Mouse (Mus musculus): ENCODE results near the gene Sec22a. TPM values are rescaled to one million over a fixed set of nuclear protein-coding genes. Genes with fewer than 3 reads are reported as not detected.
A peak's percentile ranks its signal among the peaks of the same experiment; 100 is the strongest.

Sec22a gene
- 38.5 and 40.1 TPM in 2 replicates for polyA plus RNA-seq (2015; fragmentation: Nextera tagmentation; extraction: Ambion mirVana)

DNA sequence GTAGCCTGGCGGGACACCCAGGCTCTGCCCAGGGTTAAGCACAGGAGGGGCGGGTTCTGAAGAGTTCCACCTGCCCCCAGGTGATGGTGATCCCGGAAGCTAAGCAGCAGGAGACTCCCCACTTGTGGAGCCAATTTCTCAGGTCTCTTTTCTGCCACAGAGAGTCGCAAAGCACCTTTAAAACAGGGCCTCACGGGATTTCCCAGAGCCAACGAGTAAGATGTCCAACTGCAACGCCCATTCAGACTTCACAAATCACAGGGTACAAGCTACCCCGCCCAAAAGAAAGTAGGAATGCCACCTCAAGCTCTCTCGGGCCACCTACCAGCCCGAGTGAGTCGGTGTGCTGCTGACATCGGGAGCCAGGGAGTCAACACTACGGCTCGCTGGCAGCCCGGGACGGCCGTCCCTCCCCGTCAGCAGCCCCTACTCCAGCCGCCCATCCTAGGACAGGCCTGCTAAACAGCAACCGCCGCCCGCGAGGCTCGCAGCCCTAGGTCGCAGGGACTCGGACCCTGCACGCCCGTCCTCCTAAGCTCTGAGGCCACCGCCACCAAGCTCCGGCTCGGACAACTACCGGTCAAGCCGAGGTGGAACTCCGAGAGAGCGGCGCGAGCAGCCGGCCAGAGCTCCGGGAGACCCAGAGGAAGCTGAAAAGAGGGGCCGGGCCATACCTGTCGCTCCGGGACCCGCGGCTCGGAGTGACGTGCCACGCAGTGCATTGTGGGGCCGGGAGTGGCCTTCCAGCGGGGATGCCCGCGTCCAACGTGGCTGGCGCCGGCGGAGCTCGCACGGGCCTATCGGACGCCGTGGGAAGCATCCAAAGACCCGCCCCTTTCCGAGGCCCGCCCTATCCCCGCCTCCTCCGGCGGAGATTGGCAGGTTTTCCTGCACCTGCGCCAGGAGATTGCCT is at the start of gene Sec22a:
Sec22a (minus strand) TSS at position 769 of the 913 bp plus-strand sequence.
- Histone ChIP-seq H3K9ac (peak within 1 kb of the TSS; percentile 76), H3K4me1 (replicated peaks) (peaks cover 12% of the 10 kb centered on the region), H3K27ac (replicated peaks) (peak within 1 kb of the TSS; percentile 84), H3K36me3 (no peaks in the 10 kb centered on the region), H3K27me3 (no peaks in the 10 kb centered on the region), H3K4me3 (peak within 1 kb of the TSS; percentile 68), H3K9me3 (no peaks in the 10 kb centered on the region), H3K4me2 (peak within 1 kb of the TSS; percentile 92)
- peak; percentile 100 for ATAC-seq (ENCODE audit: low FRiP score, low read depth)
- under 1% methylated on average over 67 of the region's 67 CpGs for WGBS

DNA sequence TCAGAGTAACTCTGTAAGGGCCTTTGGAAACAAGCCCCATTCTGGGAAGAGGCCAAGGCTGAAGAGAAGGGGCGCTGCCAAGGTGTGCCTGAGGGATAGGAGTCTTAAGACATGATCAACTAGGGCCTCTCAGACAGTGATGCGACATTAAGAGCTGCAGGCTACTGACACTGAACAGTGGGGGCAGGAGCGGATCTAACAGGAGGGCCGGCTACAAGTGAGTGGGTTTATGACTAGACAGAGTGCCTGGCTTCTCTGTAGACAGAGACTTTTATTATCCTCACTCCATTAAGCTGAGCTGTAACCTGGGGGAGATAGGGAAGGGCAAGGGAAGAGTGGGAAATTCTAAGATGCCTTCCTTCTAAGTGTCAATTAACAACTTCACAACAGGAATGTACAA is 43.0 kb upstream of the Sec22a start:
- no peaks in the 10 kb centered on the region for H3K9me3 ChIP-seq
- H3K4me1 ChIP-seq (replicated peaks), result no peaks in the 10 kb centered on the region
- H3K27ac ChIP-seq (replicated peaks), result no peak overlapping the region
- H3K27me3 ChIP-seq, result no peaks in the 10 kb centered on the region
- ATAC-seq (ENCODE audit: low FRiP score, low read depth), result no peak
- no peaks in the 10 kb centered on the region for H3K36me3 ChIP-seq
- WGBS, result 74% methylated on average over 4 of the region's 4 CpGs
- no peak overlapping the region for H3K4me2 ChIP-seq
- no peak overlapping the region for H3K9ac ChIP-seq
- no peak overlapping the region for H3K4me3 ChIP-seq

DNA sequence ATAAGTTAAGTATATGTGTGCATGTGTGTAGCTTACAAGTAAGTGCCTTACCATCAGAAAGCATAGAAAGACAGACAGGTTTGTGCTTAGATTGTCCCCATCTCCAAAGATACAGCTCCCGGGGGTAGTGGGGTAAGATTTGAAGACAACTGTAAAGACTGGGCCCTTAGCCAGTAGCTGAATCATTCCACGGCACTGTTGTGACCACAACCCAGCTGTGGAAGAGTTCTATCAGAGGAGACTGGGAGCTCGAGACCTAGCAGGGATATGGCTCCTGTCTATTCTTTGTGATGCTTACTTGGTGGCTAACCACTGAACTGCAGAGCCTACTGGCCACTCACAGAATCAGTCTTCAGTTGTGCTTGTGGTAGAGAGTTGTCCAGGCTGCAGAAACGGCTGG is 42.4 kb upstream of the Sec22a start:
- H3K36me3 ChIP-seq, result no peaks in the 10 kb centered on the region
- no peak overlapping the region for H3K4me2 ChIP-seq
- H3K9me3 ChIP-seq, result no peaks in the 10 kb centered on the region
- WGBS, result 91% methylated on average over 4 of the region's 4 CpGs
- no peak overlapping the region for H3K9ac ChIP-seq
- no peak overlapping the region for H3K27ac ChIP-seq (replicated peaks)
- H3K27me3 ChIP-seq, result no peaks in the 10 kb centered on the region
- H3K4me1 ChIP-seq (replicated peaks), result no peaks in the 10 kb centered on the region
- no peak for ATAC-seq (ENCODE audit: low FRiP score, low read depth)
- H3K4me3 ChIP-seq, result no peak overlapping the region

DNA sequence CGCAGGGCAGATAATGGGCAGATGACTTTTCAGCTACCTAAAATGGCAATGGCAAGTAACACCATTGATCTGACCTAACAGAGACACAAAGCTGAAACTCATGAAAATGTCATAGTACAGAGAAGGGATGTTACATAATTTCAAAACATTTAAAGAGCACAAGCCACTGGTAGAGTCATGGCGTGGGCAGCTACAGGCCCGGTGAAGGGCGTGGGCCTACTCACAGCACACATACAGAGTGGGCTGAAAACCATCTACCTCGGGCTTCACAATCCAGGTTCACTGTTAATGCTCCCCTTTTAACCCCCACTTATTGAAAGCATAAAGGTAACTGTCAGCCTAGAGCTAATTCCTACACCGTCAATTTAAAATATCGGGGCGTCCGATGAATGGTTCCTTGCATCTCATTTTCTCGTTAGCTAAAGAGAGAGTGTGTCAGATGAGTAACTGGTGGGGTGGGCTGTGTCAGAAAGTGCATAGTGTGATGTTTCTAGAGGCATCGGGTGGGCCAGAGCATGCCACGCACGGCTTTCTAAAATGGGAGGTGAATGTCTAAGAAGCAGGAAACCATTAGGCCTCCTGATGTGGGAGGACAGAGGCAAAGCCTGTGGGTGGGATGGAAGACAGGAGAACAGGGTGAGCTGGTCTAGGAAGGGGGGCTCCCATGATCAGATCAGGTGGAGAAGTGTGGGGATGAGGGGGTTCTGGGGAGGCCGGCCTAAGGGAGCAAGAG is 41.8 kb upstream of the Sec22a start:
- no peak overlapping the region for H3K9ac ChIP-seq
- WGBS, result 89% methylated on average over 14 of the region's 14 CpGs
- no peaks in the 10 kb centered on the region for H3K9me3 ChIP-seq
- no peaks in the 10 kb centered on the region for H3K36me3 ChIP-seq
- no peak overlapping the region for H3K4me3 ChIP-seq
- no peak overlapping the region for H3K4me2 ChIP-seq
- no peak overlapping the region for H3K27ac ChIP-seq (replicated peaks)
- no peaks in the 10 kb centered on the region for H3K4me1 ChIP-seq (replicated peaks)
- no peaks in the 10 kb centered on the region for H3K27me3 ChIP-seq
- no peak for ATAC-seq (ENCODE audit: low FRiP score, low read depth)

DNA sequence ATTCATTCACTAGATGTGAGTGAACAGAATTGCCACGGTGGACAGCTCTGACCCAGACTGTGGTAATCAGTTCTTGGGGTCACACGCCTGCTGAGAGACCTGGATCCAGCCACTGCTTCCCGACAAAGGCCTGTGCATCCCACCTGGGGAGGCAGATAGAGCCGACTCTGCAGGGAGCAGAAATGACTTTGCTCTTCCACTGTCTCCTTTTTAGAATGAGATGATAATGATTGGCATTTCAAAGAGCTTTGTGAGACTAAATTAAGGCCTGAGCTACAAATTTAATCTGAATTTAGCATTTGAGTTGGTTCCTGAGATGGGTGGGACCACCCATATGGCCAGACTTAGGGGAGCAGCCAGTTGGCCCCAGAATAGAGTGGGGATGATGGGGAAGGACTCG is 41.1 kb upstream of the Sec22a start:
- Histone ChIP-seq H3K9ac (no peak overlapping the region), H3K4me2 (no peak overlapping the region), H3K27ac (replicated peaks) (no peak overlapping the region), H3K36me3 (no peaks in the 10 kb centered on the region), H3K4me3 (no peak overlapping the region), H3K27me3 (no peaks in the 10 kb centered on the region), H3K4me1 (replicated peaks) (no peaks in the 10 kb centered on the region), H3K9me3 (no peaks in the 10 kb centered on the region)
- WGBS, result 52% methylated on average over 5 of the region's 5 CpGs
- no peak for ATAC-seq (ENCODE audit: low FRiP score, low read depth)

DNA sequence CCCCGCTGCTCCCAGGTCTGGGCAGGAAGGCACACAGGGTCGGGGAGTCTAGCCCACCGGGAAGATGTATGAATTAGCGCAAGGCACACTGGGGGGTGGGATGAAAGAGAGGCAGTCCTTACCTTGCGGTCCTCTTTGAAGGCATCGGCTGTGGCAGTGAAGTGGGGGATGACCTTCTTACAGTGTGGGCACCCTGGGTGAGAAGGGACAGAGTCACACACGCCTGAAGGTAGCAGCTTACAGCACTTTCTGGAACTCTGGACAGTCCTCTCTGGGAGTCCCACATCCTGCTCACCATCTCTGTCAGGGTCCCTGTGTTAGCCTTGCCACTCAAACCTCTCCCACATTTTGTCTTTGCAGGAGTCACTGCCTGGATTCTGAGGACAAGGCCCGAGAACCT is 40.2 kb upstream of the Sec22a start:
- H3K27ac ChIP-seq (replicated peaks), result no peak overlapping the region
- no peak overlapping the region for H3K4me3 ChIP-seq
- no peaks in the 10 kb centered on the region for H3K4me1 ChIP-seq (replicated peaks)
- no peak overlapping the region for H3K4me2 ChIP-seq
- ATAC-seq (ENCODE audit: low FRiP score, low read depth), result no peak
- 87% methylated on average over 8 of the region's 8 CpGs for WGBS
- no peak overlapping the region for H3K9ac ChIP-seq
- no peaks in the 10 kb centered on the region for H3K36me3 ChIP-seq
- H3K27me3 ChIP-seq, result no peaks in the 10 kb centered on the region
- no peaks in the 10 kb centered on the region for H3K9me3 ChIP-seq

DNA sequence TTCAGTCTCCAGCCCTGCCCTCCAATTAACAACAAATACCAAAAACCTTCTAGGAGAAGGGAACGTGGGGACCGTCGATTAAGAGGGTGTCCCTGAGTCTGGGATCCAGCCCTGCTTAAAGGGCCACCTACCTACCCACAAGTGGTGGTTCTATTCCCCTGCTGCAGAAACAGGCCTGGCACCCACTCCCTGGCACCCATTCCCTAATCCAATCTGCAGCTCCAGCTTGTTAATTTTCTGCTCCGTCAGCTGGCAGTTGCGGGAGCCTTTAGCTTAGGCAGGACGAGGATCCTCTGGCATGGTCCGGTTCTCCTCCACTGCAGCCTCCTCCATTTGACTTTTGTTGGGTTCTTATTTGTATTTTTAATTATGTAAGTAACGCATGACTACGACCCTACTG is 39.6 kb upstream of the Sec22a start:
- H3K36me3 ChIP-seq, result no peaks in the 10 kb centered on the region
- no peak overlapping the region for H3K4me3 ChIP-seq
- no peaks in the 10 kb centered on the region for H3K9me3 ChIP-seq
- no peaks in the 10 kb centered on the region for H3K4me1 ChIP-seq (replicated peaks)
- H3K4me2 ChIP-seq, result no peak overlapping the region
- no peak for ATAC-seq (ENCODE audit: low FRiP score, low read depth)
- no peak overlapping the region for H3K27ac ChIP-seq (replicated peaks)
- H3K27me3 ChIP-seq, result no peaks in the 10 kb centered on the region
- H3K9ac ChIP-seq, result no peak overlapping the region
- 84% methylated on average over 9 of the region's 9 CpGs for WGBS

DNA sequence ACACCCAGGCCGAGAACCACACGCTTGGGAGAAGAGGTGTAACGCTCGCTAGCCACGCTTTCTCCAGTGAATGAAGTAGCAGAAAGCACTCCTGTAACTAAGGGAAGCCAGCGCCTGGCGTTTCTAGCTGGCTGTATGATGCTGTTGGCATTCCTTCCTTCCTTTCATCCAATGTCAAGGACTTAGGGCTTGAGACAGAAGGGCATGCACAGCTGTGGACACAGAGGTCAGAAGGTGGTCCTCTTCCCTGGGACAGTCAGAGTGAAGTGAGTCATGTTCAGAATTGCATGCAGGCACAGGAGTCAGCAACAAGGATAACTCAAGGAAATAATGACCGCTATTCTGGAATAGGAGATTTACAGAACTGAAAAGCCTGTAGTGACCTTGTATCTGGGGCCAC is 29.1 kb upstream of the Sec22a start:
- Histone ChIP-seq H3K4me1 (replicated peaks) (no peaks in the 10 kb centered on the region), H3K36me3 (peaks cover 15% of the 10 kb centered on the region; the same call in 1 of the 2 replicates), H3K9ac (no peak overlapping the region), H3K27me3 (no peaks in the 10 kb centered on the region), H3K4me2 (no peak overlapping the region), H3K4me3 (no peak overlapping the region), H3K27ac (replicated peaks) (no peak overlapping the region), H3K9me3 (no peaks in the 10 kb centered on the region)
- ATAC-seq (ENCODE audit: low FRiP score, low read depth), result no peak
- WGBS, result 80% methylated on average over 8 of the region's 8 CpGs

DNA sequence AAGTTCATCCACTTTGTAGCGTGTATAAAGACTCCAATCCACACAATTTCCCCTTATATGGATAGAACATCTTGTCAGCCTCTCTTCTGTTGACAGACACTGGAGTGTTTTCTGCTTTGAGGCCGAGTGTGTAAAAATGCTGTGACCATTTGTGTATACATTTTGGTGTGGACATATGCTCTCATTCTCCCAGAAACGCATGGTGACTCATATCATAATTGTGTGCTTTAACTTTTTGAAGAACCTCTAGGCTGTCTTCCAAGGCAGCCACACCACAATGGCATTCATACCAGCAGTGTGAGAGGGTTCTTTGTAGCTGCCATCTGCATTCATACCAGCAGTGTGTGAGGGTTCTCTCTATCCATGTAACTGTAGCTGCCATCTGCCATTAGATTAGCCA is 21.9 kb upstream of the Sec22a start:
- no peak overlapping the region for H3K4me2 ChIP-seq
- 87% methylated on average over 3 of the region's 3 CpGs for WGBS
- H3K4me3 ChIP-seq, result no peak overlapping the region
- no peak for ATAC-seq (ENCODE audit: low FRiP score, low read depth)
- no peaks in the 10 kb centered on the region for H3K27me3 ChIP-seq
- no peaks in the 10 kb centered on the region for H3K4me1 ChIP-seq (replicated peaks)
- no peaks in the 10 kb centered on the region for H3K9me3 ChIP-seq
- no peak overlapping the region for H3K27ac ChIP-seq (replicated peaks)
- no peak overlapping the region for H3K9ac ChIP-seq
- H3K36me3 ChIP-seq, result no peaks in the 10 kb centered on the region

DNA sequence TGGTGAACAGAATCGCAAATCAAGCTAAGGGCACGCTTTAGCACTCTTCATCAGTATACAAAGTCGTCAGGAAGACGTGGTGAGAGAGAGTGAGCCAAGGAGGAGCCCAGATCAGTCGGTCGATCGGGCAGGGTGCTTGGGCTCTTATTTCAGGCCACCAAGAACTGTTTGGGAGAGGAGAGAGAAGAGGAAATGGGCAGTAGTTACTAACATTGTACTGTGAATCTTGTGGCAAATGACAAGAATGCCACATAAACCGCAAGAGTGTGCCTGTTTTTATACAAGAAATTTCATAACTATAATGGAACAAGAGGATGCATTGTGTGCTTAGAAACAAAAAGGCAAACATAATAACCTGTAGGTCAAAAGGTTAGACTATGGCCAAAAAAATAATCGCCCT is 16.3 kb upstream of the Sec22a start:
- ATAC-seq (ENCODE audit: low FRiP score, low read depth), result no peak
- WGBS, result 89% methylated on average over 9 of the region's 9 CpGs

DNA sequence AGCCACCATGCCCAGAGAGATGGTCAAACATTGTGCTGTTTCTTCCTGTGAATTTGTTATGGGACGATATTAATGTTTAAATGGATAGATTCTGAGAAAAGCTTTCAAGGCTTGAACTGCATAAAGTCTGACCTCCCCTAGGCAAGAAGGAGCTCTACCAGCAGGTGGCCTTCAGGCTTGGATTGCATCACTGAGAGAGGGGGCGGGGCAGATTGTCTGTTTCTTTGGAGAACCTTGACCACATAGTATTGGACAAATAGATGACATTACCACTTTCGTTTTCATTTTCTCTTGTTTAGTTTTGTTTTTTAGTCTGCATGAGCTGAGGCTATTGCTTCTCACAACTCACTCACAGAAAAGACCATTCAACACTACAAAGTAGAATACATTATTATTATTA is 15.6 kb upstream of the Sec22a start:
- Histone ChIP-seq H3K36me3 (no peaks in the 10 kb centered on the region), H3K4me1 (replicated peaks) (no peaks in the 10 kb centered on the region), H3K9ac (no peak overlapping the region), H3K4me2 (no peak overlapping the region), H3K27ac (replicated peaks) (no peak overlapping the region), H3K4me3 (no peak overlapping the region), H3K27me3 (no peaks in the 10 kb centered on the region), H3K9me3 (no peaks in the 10 kb centered on the region)
- 90% methylated on average over 3 of the region's 3 CpGs for WGBS
- ATAC-seq (ENCODE audit: low FRiP score, low read depth), result no peak

More for the DNA sequence above, 16.3 kb upstream of the Sec22a start:
- Histone ChIP-seq H3K9me3 (no peaks in the 10 kb centered on the region), H3K4me3 (no peak overlapping the region), H3K4me1 (replicated peaks) (no peaks in the 10 kb centered on the region), H3K27ac (replicated peaks) (no peak overlapping the region), H3K9ac (no peak overlapping the region), H3K36me3 (no peaks in the 10 kb centered on the region), H3K4me2 (no peak overlapping the region), H3K27me3 (no peaks in the 10 kb centered on the region)

DNA sequence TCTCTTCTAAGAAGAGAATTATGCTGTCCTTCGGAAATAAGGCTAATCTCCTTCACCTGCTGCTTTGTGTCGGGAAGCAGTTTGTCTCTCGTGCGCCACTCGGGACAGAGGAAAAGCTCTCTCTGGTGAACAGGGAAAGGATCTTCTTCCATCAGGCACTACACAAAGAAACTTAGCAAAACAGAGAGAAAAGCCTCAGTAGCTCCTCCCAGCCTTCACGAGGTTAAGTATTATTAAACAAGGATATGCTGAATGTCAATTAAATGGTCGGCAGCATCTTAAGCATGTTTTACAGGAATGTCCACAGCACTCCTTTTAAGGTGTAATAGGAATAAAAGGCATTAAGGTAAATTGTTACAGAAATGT is 328 bp upstream of the Sec22a start:
- no peaks in the 10 kb centered on the region for H3K9me3 ChIP-seq
- no peaks in the 10 kb centered on the region for H3K27me3 ChIP-seq
- H3K9ac ChIP-seq, result peak overlapping the region; percentile 54
- no peak for ATAC-seq (ENCODE audit: low FRiP score, low read depth)
- H3K4me1 ChIP-seq (replicated peaks), result peaks cover 12% of the 10 kb centered on the region
- peak overlapping the region; percentile 84 for H3K27ac ChIP-seq (replicated peaks)
- peak overlapping the region; percentile 68 for H3K4me3 ChIP-seq
- no peaks in the 10 kb centered on the region for H3K36me3 ChIP-seq
- under 1% methylated on average over 7 of the region's 7 CpGs for WGBS
- H3K4me2 ChIP-seq, result peak overlapping the region; percentile 92

All from hindbrain, embryonic 15.5 days (tissue).